18 mouse cellular contexts compared by ENCODE assay signal in the genomic region with DNA sequence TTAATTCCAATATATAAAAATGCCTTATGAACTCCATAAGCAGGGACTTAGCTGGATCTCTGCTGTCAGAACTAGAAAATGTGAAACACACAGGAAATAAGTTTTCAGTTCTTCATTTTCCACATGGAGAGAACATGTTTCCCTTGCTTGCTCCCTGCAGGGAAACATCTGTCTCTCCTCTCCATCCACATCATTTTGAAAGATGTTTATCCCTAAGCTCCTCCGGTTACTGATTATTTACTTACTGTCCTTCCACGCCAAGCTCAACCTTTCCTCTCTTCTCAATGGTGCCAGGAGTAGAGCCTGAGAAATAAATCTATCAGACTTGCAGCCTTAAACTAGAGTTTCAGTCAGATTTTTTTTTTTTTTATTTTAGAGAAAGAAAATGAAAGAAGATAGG.
"Had no signal": no experiment of that assay in that cellular context is flagged by ENCODE, and none has a peak within 500 bp of the region (broad histone marks: within the 10 kb centered on the region; RNA-seq: fewer than 3 reads in every experiment).

No protein-coding gene starts in this region.

- DNase-seq: kidney, adult 11 months; kidney, adult 8-10 months; kidney, postnatal 10 days; kidney, postnatal 36 days; layer of hippocampus, postnatal 36 days; liver, postnatal 0 days; midbrain, embryonic 14.5 days; right cerebral cortex, adult 18-20 months; right cerebral cortex, postnatal 14 days; right cerebral cortex, postnatal 4 days; spleen, adult 18-20 months; thymus, postnatal 25 days had no signal

- H3K9me3 ChIP-seq: intestine, embryonic 15.5 days; kidney, embryonic 15.5 days; midbrain, embryonic 10.5 days had no signal

- H3K4me1 ChIP-seq: intestine, embryonic 15.5 days; kidney, embryonic 15.5 days; midbrain, embryonic 10.5 days had no signal

- H3K4me2 ChIP-seq: intestine, embryonic 15.5 days; kidney, embryonic 15.5 days had no signal

- H3K27ac ChIP-seq: intestine, embryonic 15.5 days; kidney, embryonic 15.5 days; left cerebral cortex, adult 2 months; liver, embryonic 14.5 days; midbrain, embryonic 10.5 days had no signal

- H3K4me3 ChIP-seq: intestine, embryonic 15.5 days; kidney, embryonic 15.5 days; left cerebral cortex, adult 2 months; midbrain, embryonic 10.5 days had no signal

- H3K27me3 ChIP-seq: intestine, embryonic 15.5 days; kidney, embryonic 15.5 days had no signal

- H3K9ac ChIP-seq: intestine, embryonic 15.5 days; kidney, embryonic 15.5 days; liver, embryonic 14.5 days; liver, postnatal 0 days had no signal

- H3K36me3 ChIP-seq: intestine, embryonic 15.5 days; kidney, embryonic 15.5 days; midbrain, embryonic 10.5 days had no signal

- ATAC-seq: hindbrain, embryonic 16.5 days; intestine, embryonic 15.5 days; liver, postnatal 0 days had no signal
